Mouse (Mus musculus): ENCODE results near the gene Ifnb1.

Ifnb1 gene

GRCm38 (mm10) chr4:88503753-88504152 lies 18.8 kb downstream of the Ifnb1 start:
- no peak for DNase-seq (ENCODE audit: extremely low spot score)

GRCm38 (mm10) chr4:88501247-88501646 lies 21.3 kb downstream of the Ifnb1 start:
- no peak for DNase-seq (ENCODE audit: extremely low spot score)

GRCm38 (mm10) chr4:88496321-88497018 lies 26.1 kb downstream of the Ifnb1 start:
- DNase-seq (ENCODE audit: extremely low spot score), result no peak

GRCm38 (mm10) chr4:88489622-88490021 lies 33.0 kb downstream of the Ifnb1 start:
- no peak for DNase-seq (ENCODE audit: extremely low spot score)

- DNase-seq (ENCODE audit: extremely low spot score), result no peak
Observed at GRCm38 (mm10) chr4:88488107-88488506, 34.5 kb downstream of the Ifnb1 start.

DNA sequence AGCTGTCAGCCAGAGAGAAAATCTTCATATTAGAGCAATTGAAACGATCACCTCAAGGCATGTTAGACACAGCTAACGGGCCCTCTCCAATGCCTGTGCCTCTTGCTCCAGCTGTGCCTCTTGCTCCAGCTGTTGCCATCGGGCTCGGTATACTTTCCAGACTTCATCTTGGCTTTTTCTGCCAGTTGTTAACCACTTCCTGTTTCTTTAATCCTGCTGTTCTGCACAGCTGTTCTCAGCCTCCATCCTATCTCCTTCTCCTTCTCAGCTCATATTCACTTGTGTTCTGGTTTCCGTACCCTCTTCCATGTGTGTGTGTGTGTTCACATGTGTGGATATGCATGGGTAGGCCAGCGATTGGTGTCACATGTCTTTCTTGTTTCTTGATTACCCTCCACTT lies 42.4 kb downstream of the Ifnb1 start:
- DNase-seq (ENCODE audit: extremely low spot score), result no peak

GRCm38 (mm10) chr4:88478809-88479186 lies 43.8 kb downstream of the Ifnb1 start:
- DNase-seq (ENCODE audit: extremely low spot score), result no peak

DNA sequence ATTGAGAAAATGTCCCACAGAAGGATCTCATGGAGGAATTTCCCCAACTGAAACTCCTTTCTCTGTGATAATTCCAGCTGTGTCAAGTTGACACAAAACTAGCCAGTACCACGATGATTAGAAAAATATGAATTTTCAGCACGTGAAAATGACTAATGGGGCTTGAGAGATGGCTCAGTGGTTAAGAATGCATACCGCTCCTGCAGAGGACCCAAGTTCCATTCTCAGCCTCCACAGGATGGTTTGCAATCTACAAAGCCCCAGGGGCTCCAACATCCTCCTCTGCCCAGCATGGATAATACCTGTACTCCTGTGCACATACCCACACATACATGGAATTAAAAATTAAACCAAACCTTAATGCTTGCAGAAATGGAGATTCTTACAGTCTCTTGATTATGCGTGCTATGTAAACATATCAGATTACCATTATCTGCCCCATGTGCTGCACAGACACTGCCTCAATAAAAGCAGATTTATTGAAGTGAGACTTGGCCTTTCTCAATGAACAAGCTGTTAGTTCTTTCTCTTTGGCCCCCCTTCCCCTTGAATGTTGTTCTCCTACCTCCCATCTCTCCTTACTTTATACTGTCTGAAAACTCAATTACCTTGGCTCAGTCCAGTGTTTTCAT lies 44.3 kb downstream of the Ifnb1 start:
- no peak for DNase-seq (ENCODE audit: extremely low spot score)

DNA sequence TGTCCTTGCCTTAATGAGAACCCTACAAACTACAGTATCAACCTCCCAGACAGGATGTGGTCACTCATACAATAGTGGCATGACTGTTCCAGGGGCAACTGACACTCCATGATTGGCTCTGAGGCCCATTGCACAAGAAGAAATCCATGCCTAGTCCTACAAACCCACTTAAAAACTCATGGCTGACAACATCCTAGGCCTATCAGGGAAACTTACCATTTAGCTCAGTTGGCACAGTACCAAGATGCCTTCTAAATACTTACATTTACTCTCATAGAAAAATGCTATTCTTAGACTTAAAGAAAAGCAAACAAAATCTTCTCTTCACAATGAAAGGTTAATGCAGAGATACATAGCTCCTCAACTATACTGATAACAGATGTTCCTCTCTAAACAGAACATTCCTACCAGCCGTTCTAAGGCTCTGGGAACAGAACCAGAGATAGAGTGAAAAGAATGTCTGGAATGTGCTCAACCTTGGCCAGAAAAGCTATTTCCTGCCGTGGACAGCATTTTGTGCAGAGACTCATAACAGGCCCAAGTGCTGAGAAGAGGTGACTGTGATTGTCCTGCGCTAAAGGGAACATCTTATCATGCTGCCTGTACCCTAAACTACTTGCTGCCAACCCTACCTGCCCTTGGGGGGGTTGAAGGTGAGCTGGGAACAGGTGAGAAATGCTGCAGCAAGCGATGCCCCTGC lies 45.9 kb downstream of the Ifnb1 start:
- peak; percentile 5 for DNase-seq (ENCODE audit: extremely low spot score)

GRCm38 (mm10) chr4:88476084-88476483 lies 46.5 kb downstream of the Ifnb1 start:
- no peak for DNase-seq (ENCODE audit: extremely low spot score)
